Mouse (Mus musculus) c-Kit-positive CD71-positive TER-119-positive erythroid progenitor cells, embryonic 14.5 days (primary cell): ENCODE data around the gene Mvp.

ENCODE experiments used
- DNase-seq: peaks from one replicate; pipeline ENCODE4 v3.0.0-alpha.2; 2013; ENCODE audit warnings: low spot score

Mvp gene

DNA sequence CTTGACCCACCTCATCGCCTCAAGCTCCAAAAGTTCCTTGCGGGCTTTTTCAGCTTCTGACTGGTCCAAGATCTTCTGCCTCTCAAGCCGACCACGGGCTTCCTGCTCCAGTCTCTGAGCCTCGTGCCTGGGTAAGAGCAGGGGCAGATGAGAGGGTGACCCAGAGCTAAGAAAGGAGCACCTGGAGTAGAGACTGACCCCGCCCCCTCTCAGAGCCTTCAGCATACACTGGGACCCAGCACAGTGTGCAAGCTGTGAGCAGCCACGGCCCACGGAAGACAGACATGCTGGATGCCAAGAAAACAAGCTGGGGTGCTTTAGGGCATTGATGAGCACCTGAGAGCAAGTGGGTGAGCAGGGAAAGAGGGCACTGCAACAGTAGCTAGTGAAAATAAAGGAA, 25.6 kb downstream of the Mvp start:
- DNase-seq: no peak

DNA sequence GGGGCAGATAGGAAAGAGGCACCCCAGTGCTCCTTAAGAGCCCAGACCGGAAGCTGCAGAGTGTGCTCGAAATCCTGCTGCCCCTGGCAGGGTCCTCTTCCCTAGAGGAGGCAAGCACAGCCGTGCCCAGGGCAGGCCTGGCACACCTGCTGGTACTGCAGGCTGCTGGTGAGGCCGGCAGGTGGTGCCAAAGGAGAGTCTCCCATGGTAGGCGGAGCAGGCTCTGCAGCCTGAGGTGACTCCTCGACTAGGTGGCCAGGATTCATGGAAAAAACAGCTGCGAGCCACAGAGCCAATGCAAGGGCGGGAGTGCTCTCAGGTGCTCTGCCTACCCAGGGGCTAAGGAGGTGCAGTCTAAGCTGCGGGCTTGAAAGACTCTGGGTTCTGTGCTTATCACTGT, 28.1 kb downstream of the Mvp start:
- DNase-seq: no peak

DNA sequence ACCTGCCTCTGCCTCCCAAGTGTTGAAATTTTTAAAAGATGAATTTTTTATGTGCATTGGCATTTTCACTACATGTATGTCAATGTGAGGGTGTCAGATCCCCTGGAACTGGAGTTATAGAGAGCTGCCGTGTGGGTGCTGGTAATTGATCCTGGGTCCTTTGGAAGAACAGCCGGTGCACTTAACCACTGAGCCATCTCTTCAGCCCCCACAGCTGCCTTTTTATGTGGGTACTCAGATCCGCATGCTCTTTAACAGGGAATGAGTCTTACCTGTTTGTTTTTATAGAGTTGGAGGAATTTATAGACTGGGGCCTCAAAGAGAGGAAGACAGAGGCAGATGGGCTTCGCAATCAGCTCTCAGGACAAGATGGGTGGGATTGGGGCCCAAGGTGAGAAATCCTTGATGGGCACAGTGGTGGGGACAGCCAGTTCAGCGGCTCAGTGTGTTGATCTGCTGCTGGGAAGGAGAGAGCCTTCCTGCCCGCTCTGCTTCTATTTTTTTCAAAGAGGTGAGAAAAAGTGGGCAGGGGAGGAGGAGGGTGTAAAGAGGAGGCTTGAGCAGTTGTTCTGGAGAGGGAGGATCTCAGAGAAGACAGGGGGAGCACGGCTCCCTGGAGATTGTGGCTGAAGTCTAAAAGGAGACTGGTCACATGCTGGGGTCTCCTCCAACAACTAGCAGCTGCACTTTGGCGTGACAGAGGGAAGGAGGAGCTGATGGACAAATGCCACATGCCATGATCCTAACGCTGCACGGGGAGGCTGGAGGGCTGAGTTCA, 29.6 kb downstream of the Mvp start:
- no peak for DNase-seq

DNA sequence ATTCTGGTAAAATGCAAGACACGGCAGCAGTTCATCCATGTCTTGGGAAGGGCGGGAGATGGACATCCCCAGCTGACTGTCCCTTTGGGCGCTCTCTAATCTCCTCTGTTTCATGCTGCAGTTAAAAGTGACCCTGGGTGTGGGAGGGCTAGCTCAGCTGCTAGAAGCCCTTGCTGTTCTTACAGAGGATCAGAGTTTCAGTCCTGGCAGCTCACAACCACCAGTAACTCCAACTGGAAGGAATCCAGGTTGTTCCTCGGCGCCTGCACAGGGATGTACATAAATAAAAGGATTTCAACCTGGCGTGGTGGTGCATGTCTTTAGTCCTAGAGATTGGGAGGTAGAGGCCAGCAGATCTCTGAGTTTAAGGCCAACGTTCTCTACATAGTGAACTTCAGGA, 31.3 kb downstream of the Mvp start:
- DNase-seq: no peak

DNA sequence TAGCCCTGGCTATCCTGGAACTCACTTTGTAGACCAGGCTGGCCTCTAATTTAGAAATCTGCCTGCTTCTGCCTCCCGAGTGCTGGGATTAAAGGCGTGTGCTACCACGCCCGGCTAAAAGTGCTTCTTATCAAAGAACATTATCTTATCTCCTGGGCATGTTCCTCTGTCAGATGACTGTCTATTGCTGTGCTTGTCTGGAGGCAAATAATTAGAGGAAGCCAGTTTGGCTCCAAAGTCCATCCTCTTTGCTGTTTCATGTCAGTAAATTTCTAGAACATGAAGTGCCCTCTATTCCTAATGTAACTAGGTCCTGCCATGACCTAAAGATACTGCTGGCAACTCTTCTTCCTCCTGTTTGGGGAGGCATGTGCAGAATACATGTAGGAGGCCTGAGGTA, 32.4 kb downstream of the Mvp start:
- no peak for DNase-seq

DNA sequence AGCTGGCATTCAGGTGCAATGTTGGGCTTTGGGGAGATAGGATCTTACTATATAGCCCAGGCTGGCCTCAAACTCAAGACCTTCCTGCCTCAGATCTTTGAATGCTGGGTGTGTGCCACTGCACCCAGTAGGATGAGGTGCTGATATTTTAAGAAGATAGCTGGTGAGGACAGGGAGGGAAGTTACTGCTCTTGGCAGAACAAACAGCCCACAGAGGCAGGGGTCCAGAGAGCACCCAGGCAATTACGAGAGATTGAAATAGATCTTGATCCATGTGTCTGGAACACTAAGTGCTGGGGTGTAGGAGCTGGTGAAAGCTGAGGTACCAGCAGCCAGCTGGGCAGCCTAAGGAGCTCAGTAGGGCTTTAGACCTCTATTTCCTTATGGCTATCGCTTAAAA, 32.8 kb downstream of the Mvp start:
- no peak for DNase-seq

DNA sequence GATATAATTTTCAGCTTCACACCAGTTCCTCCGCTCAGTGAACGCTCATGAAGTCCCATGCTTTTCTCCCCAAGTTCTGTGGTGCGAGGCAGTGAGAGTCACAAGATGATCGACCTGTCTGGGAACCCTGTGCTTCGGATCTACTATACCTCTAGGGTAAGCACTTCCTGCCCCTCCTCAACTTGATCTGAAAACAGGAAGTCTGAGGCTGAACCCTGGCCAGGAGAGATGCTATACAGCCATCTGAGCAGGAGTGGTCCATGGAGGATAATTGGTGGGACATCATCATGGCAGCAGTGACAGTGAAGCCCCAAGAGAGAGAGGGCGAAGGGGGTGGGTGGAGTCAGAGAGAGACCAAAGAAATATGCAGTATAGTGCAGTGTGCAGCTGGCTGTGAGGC, 35.6 kb downstream of the Mvp start:
- DNase-seq: no peak

DNA sequence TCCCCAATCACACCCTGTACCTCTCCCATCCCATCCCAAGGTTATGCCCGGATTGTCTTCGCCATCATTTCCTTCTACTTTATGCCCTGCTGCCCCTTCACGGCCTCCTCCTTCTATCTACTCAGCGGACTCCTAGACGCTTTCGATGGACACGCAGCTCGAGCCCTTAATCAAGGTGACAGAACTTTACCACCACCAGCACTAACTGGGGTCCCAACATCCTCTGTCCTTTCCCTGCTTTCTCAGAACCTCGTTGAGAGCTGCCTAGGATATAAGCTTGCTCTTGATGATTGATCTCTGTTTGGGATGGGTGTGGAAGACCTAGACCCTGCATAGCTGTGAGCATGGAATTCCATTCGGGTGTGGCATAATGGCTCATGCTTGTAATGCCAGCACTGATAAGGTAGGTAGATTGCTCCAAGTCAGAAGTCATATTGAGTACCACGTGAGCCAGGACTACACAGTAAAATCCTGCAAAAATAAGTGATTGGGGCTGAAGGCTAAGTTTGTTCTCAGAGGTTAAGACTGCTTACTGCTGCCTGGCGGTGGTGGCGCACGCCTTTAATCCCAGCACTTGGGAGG, 37.5 kb downstream of the Mvp start:
- peak; percentile 47 for DNase-seq

DNA sequence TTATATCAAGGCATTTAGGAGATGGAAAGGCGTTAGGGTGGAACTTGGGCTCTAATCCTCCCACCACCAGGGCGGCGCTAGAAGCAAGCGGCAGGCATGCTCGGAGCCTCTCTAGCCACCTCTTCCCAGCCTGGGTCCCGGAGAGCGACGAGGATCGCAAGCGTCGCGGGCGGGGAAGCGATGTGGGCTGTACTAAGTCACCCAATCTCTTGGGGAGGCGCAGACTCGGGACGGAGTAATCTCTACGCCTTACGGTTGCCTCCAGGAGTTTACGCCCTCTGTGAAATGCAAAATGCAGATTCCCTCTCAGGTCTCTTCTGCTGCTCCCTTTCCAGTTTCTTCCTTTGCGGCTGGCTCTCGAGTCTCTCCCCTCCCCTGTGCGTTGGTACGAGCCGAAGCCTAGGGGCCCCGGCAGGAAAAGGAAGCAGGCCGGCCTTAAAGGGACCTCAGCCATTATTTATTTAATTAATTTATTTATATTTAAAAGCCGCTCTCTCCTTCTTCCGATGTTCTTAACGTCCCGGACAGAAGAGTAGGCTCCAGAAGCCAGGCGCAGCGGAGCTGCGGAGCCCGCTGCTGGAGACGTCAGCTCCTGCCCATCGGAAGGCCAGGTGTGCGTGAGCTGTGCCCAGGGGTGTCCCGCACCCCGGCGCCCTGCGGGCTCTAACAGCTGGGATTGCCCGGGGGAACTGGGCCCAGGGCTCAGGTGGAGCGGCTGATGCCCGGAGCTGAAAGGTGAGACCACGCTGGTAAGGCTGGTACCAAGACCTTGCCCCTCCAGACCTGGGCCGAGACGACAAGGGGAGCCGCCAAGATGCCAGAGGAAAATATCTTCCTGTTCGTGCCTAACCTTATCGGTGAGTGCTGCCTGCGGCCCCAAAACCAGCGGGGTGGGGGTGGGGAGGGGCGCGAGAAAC, 38.2 kb downstream of the Mvp start, which contains the start of gene Cdiptos:
Cdiptos (minus strand) TSS at position 149 of the 917 bp plus-strand sequence.
- DNase-seq: peak; percentile 96

DNA sequence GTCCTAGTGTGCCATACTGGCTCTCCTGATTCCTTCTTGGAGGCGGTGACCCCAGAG, 38.7 kb downstream of the Mvp start, which contains the start of gene Cdipt:
Cdipt (plus strand) TSS at position 22 of the 57 bp plus-strand sequence.
- no peak for DNase-seq

DNA sequence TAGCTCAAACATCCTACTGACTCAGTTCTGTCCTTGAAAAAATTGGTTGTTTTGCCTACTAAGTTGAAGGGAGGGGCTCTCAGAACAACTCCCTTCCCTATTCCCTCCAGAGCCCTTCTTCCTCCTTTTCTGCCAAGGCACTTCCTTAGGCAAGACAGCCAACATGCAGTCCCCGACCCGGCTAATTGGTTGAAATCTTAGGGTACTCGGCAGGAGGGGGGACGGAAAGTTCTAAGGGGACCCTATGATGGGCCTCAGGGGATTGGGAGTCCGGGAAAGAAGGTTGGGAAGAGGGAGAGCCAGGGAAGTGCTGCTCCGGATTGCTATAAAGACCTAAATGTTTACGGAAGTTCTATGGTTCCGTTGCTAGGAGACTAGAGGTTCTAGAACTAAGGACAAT, 38.9 kb downstream of the Mvp start:
- no peak for DNase-seq

DNA sequence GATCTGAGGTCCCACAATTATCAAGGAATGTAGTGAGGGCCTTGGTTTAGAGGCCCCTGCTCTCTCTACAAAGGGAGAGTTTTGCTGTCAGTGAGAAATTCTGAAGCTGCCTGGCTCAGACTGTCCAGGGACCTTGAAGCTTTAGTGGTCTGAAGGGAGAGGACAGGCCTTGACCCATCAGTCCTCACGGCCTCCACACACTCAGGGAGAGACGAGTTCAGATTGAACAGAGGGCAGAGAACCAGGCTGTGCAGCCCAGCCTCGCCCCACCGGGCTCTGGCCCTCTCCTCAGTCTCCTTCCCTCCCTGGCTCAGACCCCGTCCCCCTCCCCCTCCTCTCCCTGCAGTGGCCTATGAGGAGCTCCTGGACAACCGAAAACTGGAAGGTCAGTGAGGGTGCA, 47.1 kb downstream of the Mvp start:
- DNase-seq: no peak

DNA sequence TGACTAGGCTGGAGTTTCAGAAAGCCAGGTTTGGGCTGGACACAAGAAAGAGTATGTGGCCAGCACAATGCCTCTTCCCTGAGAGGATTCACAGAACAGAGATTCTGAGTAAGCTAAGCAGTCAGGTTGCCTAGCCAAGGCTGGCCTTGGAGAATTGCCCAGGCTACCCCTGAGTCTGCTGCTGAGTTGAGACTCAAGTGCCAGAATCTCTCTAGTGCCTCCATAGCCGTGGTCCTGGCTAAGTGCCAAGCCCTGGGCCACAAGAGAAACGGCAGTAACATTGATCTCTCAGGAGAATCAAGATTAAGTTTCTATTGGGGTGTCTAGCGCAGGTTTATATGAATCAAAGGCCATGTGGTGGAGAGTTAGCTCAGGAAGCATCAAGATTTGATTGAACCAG, 48.9 kb downstream of the Mvp start:
- DNase-seq: no peak

DNA sequence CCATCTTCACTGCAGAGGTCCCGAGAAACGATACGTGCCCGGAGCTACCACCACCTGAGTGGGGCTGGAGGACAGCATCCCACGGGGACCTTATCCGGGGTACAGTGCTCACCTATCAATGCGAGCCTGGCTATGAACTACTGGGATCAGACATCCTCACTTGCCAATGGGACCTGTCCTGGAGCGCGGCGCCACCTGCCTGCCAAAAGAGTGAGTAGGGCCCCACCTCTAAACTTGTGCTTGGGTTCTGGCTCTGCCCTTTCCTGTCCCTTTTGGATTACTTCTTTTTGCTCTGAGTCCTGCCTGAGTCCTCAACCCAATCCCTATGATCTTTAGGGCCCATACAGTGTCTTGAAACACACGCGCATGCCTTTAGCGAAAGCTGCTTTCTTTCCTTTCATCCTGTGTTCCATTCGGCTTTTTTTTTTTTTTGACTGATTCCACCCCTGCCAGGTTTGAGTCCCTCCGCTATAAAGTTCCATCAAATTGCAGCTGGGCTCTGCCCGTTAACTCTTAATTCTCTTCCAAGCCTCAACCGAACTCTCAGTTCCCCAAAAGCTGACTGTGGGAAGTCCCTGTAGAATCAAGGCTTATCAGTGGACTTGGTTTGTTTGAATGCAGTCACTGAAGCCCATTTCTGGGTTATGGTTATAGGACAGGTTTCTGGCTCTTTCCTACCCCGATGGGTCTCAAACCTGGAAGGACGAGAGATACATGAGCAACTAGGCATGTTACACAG, 50.7 kb downstream of the Mvp start:
- DNase-seq: no peak

DNA sequence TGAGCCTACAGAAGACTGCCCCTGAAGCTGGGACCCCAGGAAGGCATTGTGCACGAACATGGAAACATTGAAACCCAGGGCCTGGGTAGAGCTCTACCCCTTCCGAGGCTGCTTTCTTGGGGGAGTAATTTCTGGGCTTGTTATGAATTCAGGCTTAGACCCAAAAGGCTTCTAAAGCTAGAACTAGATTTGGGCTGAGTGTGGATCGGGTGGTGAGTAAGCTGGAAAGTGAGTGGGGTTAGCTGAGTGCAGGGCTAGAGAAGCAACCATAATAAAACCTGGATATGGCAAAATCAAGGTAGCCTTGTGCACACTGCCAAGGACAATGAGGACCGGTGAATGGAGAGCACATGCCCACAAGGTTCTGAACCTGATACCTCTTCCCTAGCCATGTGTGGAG, 52.5 kb downstream of the Mvp start:
- DNase-seq: no peak

DNA sequence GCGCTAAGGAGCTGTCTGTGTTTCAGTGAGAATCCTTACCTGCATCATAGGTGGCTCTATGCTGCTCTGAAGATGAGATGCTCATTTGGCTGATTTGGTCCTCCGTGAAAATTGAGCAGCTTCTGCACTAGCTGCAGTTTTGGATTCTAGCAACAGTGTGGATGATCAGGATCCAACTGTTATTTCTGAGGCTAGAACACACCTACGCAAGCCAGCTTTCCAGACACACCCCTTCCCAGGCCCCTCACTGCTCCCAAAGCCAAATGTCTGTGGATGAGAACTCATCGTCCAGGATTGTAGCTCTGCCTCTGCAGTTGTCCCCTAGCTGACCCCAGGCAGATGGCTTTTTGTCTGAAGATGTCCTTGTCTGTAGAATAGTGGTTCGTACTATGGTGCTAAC, 53.3 kb downstream of the Mvp start:
- DNase-seq: no peak

DNA sequence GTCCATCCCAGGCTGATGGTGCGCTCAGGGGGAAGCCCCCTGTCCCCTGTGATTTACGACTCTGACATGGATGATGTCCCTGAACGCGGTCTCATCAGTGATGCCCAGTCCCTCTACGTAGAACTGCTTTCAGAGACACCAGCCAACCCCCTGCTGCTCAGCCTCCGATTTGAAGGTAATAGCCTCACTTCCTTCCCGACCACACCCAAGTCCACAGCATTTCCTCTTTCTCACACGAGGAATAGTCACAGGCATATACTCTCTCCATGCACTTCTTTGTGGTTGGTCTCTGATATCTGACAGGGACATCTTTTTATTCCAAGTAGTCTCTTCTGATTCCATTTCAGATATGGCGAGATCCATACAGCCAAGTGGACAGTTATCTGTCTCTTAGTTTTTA, 54.6 kb downstream of the Mvp start:
- no peak for DNase-seq

DNA sequence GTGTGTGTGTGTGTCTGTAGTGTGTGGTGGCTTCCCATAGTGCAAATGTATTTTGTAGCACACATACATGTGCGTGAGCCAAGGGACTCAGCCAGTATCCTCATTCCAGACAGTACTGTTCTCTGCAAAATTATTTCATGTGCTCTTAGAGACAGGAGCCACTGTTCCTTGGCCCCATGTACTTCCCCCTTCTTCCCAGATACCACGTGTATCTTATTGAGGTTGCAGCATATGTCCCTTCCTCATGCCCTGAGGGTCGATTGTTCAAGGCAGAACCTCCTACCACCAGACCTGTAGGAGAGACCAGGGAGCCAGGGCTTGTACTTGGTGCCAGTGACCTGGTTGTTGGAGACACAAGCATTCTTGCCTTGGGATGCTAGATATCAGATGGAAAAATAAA, 59.3 kb downstream of the Mvp start:
- DNase-seq: no peak

DNA sequence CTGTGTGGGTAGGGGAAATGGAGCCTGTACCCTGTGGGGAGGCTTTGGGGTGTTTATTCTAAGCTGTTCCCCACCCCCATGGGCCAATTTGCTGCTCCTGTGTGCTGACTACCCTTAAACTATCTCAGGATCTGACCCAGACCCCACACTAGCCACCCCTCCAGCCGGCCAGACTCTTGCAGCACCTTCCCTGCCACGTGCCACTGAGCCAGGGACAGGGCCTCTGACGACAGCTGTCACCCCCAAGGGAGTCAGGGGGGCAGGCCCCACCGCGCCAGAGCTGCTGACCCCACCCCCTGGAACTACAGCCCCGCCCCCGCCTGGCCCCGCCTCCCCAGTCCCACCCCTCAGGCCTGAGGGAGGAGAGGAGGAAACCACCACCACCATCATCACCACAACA, 61.8 kb downstream of the Mvp start:
- no peak for DNase-seq

DNA sequence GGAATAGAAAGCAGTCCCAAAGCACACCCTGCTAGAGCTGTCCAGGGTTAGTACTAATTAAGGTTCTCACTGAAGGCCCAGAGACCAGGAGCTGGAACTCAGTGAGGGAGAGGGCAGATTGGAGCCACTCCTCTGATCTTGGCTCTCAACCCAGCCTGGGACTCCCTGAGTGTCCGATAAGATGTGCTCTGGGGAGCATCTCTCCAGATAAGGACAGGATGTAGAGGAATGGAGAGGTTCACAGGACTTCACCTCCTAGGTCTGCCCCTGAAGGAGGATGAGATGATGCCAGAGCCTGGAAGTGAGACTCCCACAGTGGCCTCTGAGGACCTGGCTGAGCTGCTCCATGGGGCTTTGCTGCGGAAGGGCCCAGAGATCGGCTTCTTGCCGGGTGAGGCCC, 62.7 kb downstream of the Mvp start:
- DNase-seq: no peak

DNA sequence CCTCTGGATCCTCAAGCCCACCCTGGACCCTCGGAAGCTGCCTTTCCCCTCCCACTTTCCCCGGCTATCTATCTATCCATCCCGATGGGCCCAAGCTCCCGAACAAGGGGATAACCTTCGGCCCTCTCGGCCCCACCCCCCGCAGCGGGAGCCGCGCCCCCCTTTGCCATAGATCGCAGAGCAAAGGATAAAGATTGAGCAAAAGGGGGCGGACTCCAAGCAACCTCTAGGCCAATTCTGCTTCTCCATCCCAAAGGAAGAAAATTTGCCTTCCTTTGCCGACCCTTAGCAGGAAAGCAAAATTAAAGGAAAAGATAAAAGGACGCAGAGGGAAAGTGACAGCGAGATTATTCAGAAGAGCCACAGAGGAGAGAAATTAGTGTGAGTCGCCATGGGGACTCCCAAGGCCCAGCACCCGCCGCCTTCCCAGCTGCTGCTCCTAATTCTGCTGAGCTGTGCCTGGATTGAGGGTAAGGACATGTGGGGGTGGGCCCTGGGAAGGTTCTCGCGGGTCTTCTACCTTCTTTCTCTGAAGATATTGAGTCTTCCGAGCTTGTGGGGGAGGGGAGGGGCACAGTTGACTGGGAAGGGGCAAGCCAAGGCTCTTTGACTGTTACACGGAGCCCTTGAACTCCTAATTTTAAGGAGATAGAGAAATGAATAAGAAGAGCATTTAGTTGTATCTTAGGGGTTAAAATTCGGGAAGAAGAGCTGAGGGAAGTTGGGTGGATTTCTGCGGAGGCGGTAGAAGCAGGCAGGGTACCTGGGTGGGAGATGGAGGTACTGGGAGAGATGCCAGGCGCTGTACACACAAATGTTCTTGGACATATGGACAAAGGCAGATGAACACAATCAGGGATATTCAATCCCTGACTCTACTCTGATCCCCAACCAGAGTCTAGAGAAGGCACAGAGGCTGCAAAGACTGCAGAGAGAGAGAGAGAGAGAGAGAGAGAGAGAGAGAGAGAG, 63.5 kb downstream of the Mvp start:
- no peak for DNase-seq
